Mouse (Mus musculus) brain, embryonic 14.5 days (tissue): ENCODE data around the gene Rnf43.

ENCODE experiments used
- CTCF ChIP-seq: fragments of 200-500 bp; IDR thresholded peaks from 2 replicates; pipeline ENCODE4 v1.5.1; 2012; ENCODE audit warnings: inconsistent platforms, mild to moderate bottlenecking, moderate library complexity, borderline replicate concordance; ENCODE audit not compliant: insufficient read depth, insufficient read length; ENCODE audit errors: extremely low read depth
- POLR2A ChIP-seq: fragments of 200-500 bp; IDR thresholded peaks from 2 replicates; pipeline ENCODE4 v1.6.1; 2012; ENCODE audit warnings: mild to moderate bottlenecking, inconsistent platforms, borderline replicate concordance; ENCODE audit not compliant: poor library complexity, insufficient read depth, insufficient read length, severe bottlenecking; ENCODE audit errors: extremely low read depth

DNA sequence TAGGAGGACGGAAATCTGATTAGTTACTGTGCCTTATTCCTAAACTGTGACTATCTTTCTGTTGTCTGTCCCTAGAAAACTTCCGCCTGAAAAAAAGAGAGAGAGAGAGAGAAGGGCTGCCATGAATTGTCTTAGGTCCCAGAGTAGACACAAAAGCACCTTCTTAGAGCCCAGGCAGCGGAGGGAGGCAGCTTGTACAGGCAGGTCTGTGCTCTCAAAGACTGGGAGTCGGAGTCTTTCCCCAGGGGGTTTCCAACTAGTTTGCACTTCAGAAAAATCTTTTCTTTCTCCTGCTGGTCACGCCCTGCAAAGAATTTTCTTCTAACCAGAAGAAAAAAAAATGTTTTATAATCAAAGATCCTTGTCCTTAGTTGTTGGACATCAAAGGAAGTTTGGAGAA lies 15.2 kb downstream of the Rnf43 start:
- TF ChIP-seq CTCF (no peak), POLR2A (no peak)
